Mouse (Mus musculus): Measurements from ENCODE around the gene Fndc1. TPM values are rescaled to one million over a fixed set of nuclear protein-coding genes. Genes with fewer than 3 reads are reported as not detected.

Gene Fndc1
- total RNA-seq, 2 experiments from 2014 or later = 10.6 to 13.3 TPM

DNA sequence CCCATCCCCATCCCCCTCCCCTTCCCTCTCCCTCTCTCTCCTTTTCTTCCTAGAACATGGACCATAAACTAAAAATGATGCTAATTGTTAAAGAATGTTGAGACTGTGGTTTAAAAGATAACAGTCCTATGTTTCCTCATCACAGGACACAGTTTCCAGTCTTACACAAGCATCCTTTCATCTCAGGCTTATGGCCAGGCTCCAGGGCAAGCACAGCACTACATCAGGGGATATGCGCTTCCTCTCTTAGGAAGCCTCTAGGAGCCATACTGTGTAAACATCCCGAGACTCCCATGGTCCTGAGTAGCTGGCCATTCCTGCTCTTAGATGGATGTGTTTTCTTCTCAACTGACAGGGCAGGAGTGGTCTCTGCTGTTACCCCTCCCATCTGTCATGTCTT, 114.1 kb downstream of the Fndc1 start:
- DNase-seq (ENCODE audit: low spot score in 2 of 2) = no peak

DNA sequence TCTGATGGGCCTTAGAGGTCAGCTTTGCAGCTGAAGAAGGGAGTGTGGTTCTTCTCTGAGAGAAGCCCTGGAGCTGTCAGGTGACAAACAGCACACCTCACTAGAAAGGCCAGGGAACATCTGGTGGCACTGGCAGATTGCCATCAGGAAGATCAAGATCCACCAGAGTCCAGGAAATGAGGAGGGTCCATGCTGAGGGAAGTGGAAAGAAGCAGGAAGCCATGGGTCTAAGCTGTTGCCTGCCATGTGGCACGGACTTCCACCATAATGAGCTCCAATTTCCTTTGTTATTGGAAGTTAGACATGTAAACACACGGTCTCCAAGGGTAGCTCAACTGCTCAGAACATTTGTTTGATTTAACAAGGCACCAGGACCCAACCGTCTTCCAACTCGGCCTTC, 120.0 kb downstream of the Fndc1 start:
- DNase-seq (ENCODE audit: low spot score in 2 of 2) = no peak

DNA sequence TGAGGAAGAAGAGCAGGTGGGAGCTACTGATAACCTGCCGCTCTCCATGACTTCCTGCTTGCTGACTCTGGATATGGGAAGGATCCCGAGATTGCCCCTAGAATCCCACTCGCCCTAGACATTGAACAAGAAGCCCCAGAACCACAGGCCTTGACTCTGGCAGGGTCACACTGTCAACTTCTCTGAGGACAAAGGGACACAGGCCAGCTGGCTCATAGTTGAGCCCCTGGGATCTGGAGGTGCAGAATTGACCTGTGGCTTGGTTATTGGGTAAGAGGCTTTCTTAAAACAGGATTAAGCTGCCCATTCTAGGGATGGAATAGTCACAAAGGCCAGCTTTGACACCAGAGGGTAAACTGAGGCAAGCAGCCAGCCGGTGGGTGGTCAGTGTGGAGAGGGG, 136.8 kb downstream of the Fndc1 start:
- no peak for DNase-seq (ENCODE audit: low spot score in 2 of 2)

Small RNA genes within 50 kb of the gene (microRNA-seq; reads per million reads assigned to microRNA genes)
- gene Gm25872 = 0 reads per million in 2 experiments

Other genes starting within 250 kb of the Fndc1 start
- 1 to 10 TPM; 3.9 to 4.7 TPM for gene Tagap, start 98.7 kb upstream of the Fndc1 start, total RNA-seq (2021)
- gene Rsph3a, start 118.3 kb upstream of the Fndc1 start, total RNA-seq (2021) = 10 to 100 TPM; 37.3 to 41.0 TPM

Data from layer of hippocampus, postnatal 14 days (tissue).